Mouse (Mus musculus) CD4-positive helper T cell, adult 2 months (primary cell): ENCODE measurements around the gene Kcne3.

Experiments used
- DNase-seq: peaks from one replicate; pipeline ENCODE4 v3.0.0-alpha.2; 2012; ENCODE audit warnings: low read depth, missing footprints, low spot score

Kcne3 gene

GRCm38 (mm10) chr7:100176269-100176668, at the start of gene Kcne3:
TSS of gene Kcne3 (plus strand) at chr7:100176502.
- no peak for DNase-seq

GRCm38 (mm10) chr7:100126514-100126913, 49.8 kb upstream of the Kcne3 start:
- no peak for DNase-seq

GRCm38 (mm10) chr7:100128262-100129041, 47.9 kb upstream of the Kcne3 start:
- DNase-seq, result no peak

- no peak for DNase-seq
These were observed 45.7 kb upstream of the Kcne3 start for GRCm38 (mm10) chr7:100130592-100130991.

- no peak for DNase-seq
These were observed 43.9 kb upstream of the Kcne3 start for GRCm38 (mm10) chr7:100132379-100132778.

- no peak for DNase-seq
These were observed 39.3 kb upstream of the Kcne3 start for GRCm38 (mm10) chr7:100137038-100137437.

- no peak for DNase-seq
These were observed 38.2 kb upstream of the Kcne3 start for GRCm38 (mm10) chr7:100138075-100138474.

- no peak for DNase-seq
These were observed 35.7 kb upstream of the Kcne3 start for GRCm38 (mm10) chr7:100140591-100140990.

- DNase-seq, result no peak
These were observed 27.7 kb upstream of the Kcne3 start for GRCm38 (mm10) chr7:100148586-100148985.

GRCm38 (mm10) chr7:100150086-100150485, 26.2 kb upstream of the Kcne3 start:
- DNase-seq, result no peak

GRCm38 (mm10) chr7:100150626-100151025, 25.7 kb upstream of the Kcne3 start:
- DNase-seq, result no peak

- no peak for DNase-seq
These were observed 18.6 kb upstream of the Kcne3 start for GRCm38 (mm10) chr7:100157669-100158068.

GRCm38 (mm10) chr7:100159105-100159841, 17.0 kb upstream of the Kcne3 start, which contains the start of gene Lipt2:
TSS of gene Lipt2 (plus strand) at chr7:100159277.
- DNase-seq, result peak; percentile 92

GRCm38 (mm10) chr7:100160006-100160405, 16.3 kb upstream of the Kcne3 start:
- peak; percentile 5 for DNase-seq

GRCm38 (mm10) chr7:100163506-100163905, 12.8 kb upstream of the Kcne3 start:
- no peak for DNase-seq

- DNase-seq, result no peak
These were observed 7.6 kb upstream of the Kcne3 start for GRCm38 (mm10) chr7:100168654-100169053.

GRCm38 (mm10) chr7:100170756-100171155, 5.5 kb upstream of the Kcne3 start:
- no peak for DNase-seq

GRCm38 (mm10) chr7:100178016-100178890, 2.0 kb downstream of the Kcne3 start:
- peak; percentile 17 for DNase-seq

GRCm38 (mm10) chr7:100178891-100179233, 2.6 kb downstream of the Kcne3 start:
- DNase-seq, result no peak

- no peak for DNase-seq
These were observed 3.1 kb downstream of the Kcne3 start for GRCm38 (mm10) chr7:100179394-100179793.

GRCm38 (mm10) chr7:100179836-100180407, 3.6 kb downstream of the Kcne3 start:
- DNase-seq, result no peak

- no peak for DNase-seq
These were observed 4.9 kb downstream of the Kcne3 start for GRCm38 (mm10) chr7:100181176-100181575.
